Mouse (Mus musculus): ENCODE measurements around the gene Gm128. TPM values are rescaled to one million over a fixed set of nuclear protein-coding genes. Genes with fewer than 3 reads are reported as not detected.

The Gm128 gene
- polyA plus RNA-seq, 1 experiment from 2014 or later, result 1.3 TPM

DNA sequence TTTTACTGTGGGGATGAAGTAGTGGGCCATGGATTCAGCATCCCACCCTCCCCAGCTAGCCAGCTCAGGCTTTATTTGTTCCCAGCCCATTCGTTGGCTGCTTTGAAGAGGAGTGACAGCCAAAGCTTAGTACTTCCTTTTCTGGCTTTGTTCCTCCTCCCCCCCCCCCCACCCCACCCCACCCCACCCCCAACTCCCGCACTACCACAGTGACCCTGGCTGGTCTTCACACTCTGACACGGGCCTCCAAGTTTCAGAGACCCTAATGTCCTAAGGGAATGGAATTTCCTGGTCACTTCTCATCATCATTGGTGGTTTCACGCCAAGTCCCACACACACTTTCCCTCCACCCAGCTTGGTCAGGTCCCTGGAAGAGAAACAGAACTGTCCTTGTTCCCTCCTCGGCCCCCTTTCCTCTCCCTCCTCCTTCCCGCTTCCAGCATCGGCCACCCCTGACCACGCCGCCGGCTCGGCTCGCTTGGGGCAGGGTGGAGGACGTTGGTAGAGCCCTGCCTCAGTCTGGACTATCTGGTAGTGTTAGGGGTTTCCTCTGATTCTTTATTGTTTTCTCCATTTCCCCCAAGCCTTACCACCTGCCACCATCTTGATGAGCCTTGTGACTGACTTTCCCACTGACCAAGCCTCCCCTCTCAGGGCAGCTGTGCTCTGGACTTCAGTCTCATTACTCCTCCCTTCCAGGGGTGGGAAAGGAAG is 11.5 kb downstream of the Gm128 start:
- peak overlapping the region; percentile 97 for H3K27ac ChIP-seq
- WGBS, result 4% methylated on average over 13 of the region's 13 CpGs
- peak overlapping the region; percentile 93 for H3K4me2 ChIP-seq (ENCODE audit: low read length)
- DNase-seq (ENCODE audit: low spot score) (peak; percentile 80), ATAC-seq (replicated peaks; ENCODE audit: low FRiP score, low read depth) (peak; percentile 48)
- no peak for TF ChIP-seq CTCF (IDR thresholded peaks at IDR 0.05; ENCODE audit: low read depth)
- H3K9ac ChIP-seq (ENCODE audit: low read depth, low read length), result peak overlapping the region; percentile 96
- H3K4me3 ChIP-seq (replicated peaks; ENCODE audit: low read depth, low read length), result peak overlapping the region; percentile 98
- H3K4me1 ChIP-seq (replicated peaks; ENCODE audit: insufficient read depth, low read length), result peaks cover 22% of the 10 kb centered on the region
- peaks cover 28% of the 10 kb centered on the region for H3K36me3 ChIP-seq (ENCODE audit: insufficient read depth, low read length)
- H3K27me3 ChIP-seq (ENCODE audit: insufficient read depth, low read length), result no peaks in the 10 kb centered on the region
- no peaks in the 10 kb centered on the region for H3K9me3 ChIP-seq (replicated peaks; ENCODE audit: low read length)

DNA sequence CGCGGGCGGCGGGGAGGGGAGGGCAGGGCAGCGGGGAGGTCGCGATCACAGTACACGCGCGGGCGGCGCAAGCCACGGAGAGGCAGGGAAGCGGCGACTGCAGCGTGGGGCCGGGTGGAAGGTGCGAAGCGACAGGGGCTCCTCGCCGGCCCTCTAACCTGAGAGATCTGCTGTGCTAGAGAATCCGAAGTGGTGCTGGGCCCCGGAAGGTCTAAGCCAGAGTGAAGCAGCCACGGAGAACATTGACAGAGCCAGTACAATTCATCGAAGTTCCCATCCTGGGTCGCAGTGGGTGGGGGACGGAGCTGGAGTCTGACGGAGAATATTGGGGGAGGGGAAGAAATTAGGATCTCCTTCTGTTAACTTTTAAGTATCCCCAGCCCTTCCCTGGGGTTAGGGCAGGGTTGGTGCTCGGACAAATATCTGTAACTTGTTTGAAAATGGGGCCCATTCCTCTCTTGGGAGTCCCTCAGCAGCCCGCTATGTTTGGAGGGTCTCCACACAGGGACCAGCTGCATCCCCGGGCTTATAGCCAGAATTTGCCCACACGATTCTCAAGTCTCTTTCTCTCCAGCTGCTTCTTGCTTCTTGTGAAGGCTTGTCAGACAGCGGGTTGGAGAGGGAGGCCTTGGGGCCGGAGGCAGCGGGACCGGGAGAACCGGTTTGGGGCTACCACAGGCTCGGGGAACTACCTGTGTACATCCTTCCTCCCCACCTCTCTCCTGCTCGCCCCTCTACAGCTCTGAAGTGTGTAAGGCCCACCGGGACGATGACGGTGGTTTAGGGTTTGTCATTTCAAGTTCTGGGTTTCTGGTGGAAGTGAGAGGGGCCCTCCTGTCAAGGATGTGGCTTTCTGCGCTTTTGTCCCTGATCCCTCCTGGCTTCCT is 12.3 kb downstream of the Gm128 start:
- TF ChIP-seq CTCF (IDR thresholded peaks at IDR 0.05; ENCODE audit: low read depth), result no peak
- Histone ChIP-seq H3K27ac (peak overlapping the region; percentile 97), H3K4me2 (ENCODE audit: low read length) (peak overlapping the region; percentile 93), H3K27me3 (ENCODE audit: insufficient read depth, low read length) (no peaks in the 10 kb centered on the region), H3K9me3 (replicated peaks; ENCODE audit: low read length) (no peaks in the 10 kb centered on the region), H3K9ac (ENCODE audit: low read depth, low read length) (peak overlapping the region; percentile 96), H3K4me1 (replicated peaks; ENCODE audit: insufficient read depth, low read length) (peaks cover 22% of the 10 kb centered on the region), H3K36me3 (ENCODE audit: insufficient read depth, low read length) (peaks cover 21% of the 10 kb centered on the region), H3K4me3 (replicated peaks; ENCODE audit: low read depth, low read length) (peak overlapping the region; percentile 98)
- ATAC-seq (replicated peaks; ENCODE audit: low FRiP score, low read depth) (no peak; the same call in 1 of the 2 replicates), DNase-seq (ENCODE audit: low spot score) (peak; percentile 63)
- WGBS, result under 1% methylated on average over 43 of the region's 43 CpGs

DNA sequence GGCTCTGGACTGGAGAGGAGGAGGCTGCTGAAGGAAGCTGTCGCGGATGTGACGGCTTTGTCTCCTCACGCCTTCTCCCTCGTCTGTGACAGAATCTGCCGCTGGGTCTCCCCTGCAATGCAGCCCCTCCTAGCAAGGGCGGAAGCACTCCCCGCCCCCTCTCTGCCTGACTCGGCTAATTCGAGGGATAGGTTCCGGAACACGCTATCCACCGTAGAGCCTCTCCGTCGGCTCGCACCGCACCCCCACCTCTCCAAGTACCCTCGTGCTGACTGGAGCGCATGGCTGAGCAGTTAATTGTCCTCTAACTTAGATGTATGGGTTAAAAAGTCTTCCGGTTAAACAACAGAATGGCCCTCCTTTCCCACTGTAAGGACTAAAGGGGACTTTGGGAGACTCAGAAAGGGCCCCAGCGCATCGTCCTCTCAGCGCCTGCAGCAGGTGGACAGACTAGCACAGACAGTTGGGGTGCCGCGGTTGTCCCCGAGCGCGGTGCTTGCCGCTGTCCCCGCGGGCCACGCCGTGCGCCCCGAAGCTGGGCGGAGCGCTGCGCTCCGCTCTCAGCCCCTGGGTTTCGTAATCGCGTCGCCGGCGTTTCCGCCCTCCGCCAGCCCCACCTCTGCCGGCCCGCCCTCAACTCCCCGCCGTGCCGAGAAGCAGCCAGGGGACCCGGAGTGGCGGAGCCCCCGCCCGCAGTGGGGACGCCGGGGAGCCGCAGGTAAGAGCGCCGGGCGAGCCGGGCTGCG is 13.1 kb downstream of the Gm128 start, which contains the start of gene Cdc42se1:
Cdc42se1 (plus strand) TSS at position 585 of the 746 bp plus-strand sequence.
- Histone ChIP-seq H3K36me3 (ENCODE audit: insufficient read depth, low read length) (peaks cover 13% of the 10 kb centered on the region), H3K27me3 (ENCODE audit: insufficient read depth, low read length) (no peaks in the 10 kb centered on the region), H3K27ac (peak within 1 kb of the TSS; percentile 97), H3K4me3 (replicated peaks; ENCODE audit: low read depth, low read length) (peak within 1 kb of the TSS; percentile 98), H3K4me1 (replicated peaks; ENCODE audit: insufficient read depth, low read length) (peaks cover 22% of the 10 kb centered on the region), H3K9ac (ENCODE audit: low read depth, low read length) (peak within 1 kb of the TSS; percentile 96), H3K4me2 (ENCODE audit: low read length) (peak within 1 kb of the TSS; percentile 93), H3K9me3 (replicated peaks; ENCODE audit: low read length) (no peaks in the 10 kb centered on the region)
- WGBS, result under 1% methylated on average over 62 of the region's 64 CpGs
- peak; percentile 92 for DNase-seq (ENCODE audit: low spot score)
- ATAC-seq (replicated peaks; ENCODE audit: low FRiP score, low read depth), result peak; percentile 68
- 0 out of 2 replicates have a peak, but pooled peaks have one; percentile 8 for TF ChIP-seq CTCF (IDR thresholded peaks at IDR 0.05; ENCODE audit: low read depth)

DNA sequence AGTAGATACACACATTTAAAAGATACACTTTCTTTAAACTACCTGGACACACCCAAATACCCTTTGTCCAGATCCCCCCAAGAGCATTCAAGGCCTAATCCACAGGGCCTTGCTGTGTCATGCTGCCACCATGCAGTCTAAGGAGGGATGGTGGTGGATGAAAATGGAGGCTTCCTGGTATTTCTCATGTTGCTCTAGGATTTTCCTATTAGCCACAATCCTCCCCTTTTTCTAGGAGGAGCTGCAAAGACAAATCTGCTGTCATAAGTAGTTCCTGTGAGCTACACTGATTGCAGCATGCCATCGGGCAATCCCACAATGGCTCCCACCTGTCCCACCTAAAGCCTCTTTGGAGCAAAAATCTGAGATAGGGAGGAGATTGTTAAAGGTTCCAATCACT is 14.2 kb downstream of the Gm128 start:
- H3K27ac ChIP-seq, result peak overlapping the region; percentile 97; the same call in 1 of the 2 replicates

DNA sequence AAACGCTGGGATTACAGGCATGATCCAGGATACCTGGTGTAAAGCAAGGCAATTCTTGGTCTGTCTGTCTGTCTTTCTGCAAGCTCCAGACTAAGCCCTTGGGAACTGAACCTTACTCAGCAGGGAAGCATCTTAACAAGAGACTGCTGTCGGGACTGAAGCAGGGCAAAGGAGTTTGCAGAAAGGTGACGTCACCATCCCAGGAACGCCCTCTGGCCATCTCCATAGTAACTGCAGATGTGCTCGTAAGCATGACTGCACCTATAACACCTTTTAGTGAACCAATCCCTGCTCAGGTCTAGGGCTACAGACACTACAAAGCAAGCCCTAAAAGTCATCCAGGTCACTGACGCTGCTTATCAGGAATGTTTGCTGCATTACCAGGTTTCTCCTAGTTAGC is 17.1 kb downstream of the Gm128 start:
- H3K27ac ChIP-seq, result no peak overlapping the region
- ATAC-seq (replicated peaks; ENCODE audit: low FRiP score, low read depth) (no peak), DNase-seq (ENCODE audit: low spot score) (peak; percentile 49)
- no peaks in the 10 kb centered on the region for H3K9me3 ChIP-seq (replicated peaks; ENCODE audit: low read length)
- TF ChIP-seq CTCF (IDR thresholded peaks at IDR 0.05; ENCODE audit: low read depth), result no peak
- H3K9ac ChIP-seq (ENCODE audit: low read depth, low read length), result no peak overlapping the region
- no peak overlapping the region for H3K4me3 ChIP-seq (replicated peaks; ENCODE audit: low read depth, low read length)
- WGBS, result 37% methylated on average over 6 of the region's 6 CpGs
- no peak overlapping the region for H3K4me2 ChIP-seq (ENCODE audit: low read length)
- peaks cover 10% of the 10 kb centered on the region for H3K36me3 ChIP-seq (ENCODE audit: insufficient read depth, low read length)
- H3K27me3 ChIP-seq (ENCODE audit: insufficient read depth, low read length), result no peaks in the 10 kb centered on the region
- H3K4me1 ChIP-seq (replicated peaks; ENCODE audit: insufficient read depth, low read length), result peaks cover 6% of the 10 kb centered on the region; the same call in 1 of the 2 replicates

More for the DNA sequence above, 14.2 kb downstream of the Gm128 start:
- ATAC-seq (replicated peaks; ENCODE audit: low FRiP score, low read depth) (no peak), DNase-seq (ENCODE audit: low spot score) (no peak)
- H3K9ac ChIP-seq (ENCODE audit: low read depth, low read length), result 0 out of 2 replicates have a peak overlapping the region, but pooled peaks have one; percentile 23
- 0% methylated on average over 1 of the region's 1 CpGs for WGBS
- no peaks in the 10 kb centered on the region for H3K9me3 ChIP-seq (replicated peaks; ENCODE audit: low read length)
- no peaks in the 10 kb centered on the region for H3K27me3 ChIP-seq (ENCODE audit: insufficient read depth, low read length)
- H3K36me3 ChIP-seq (ENCODE audit: insufficient read depth, low read length), result peaks cover 12% of the 10 kb centered on the region; the same call in 1 of the 2 replicates
- H3K4me1 ChIP-seq (replicated peaks; ENCODE audit: insufficient read depth, low read length), result peaks cover 22% of the 10 kb centered on the region
- no peak for TF ChIP-seq CTCF (IDR thresholded peaks at IDR 0.05; ENCODE audit: low read depth)
- H3K4me3 ChIP-seq (replicated peaks; ENCODE audit: low read depth, low read length), result peak overlapping the region; percentile 98
- peak overlapping the region; percentile 93 for H3K4me2 ChIP-seq (ENCODE audit: low read length)
